Mouse (Mus musculus) thymus, postnatal 14 days (tissue): ENCODE results near the gene Zdhhc22.

Experiments
- DNase-seq: peaks from one replicate; pipeline ENCODE4 v3.0.0; 2021

Gene Zdhhc22

GRCm38 (mm10) chr12:86932575-86932952 lies 57.7 kb downstream of the Zdhhc22 start:
- DNase-seq, result no peak

- no peak for DNase-seq
These were observed 58.2 kb downstream of the Zdhhc22 start for GRCm38 (mm10) chr12:86931919-86932574.

GRCm38 (mm10) chr12:86930934-86931729 lies 59.1 kb downstream of the Zdhhc22 start:
- DNase-seq, result no peak
